Mouse (Mus musculus): ENCODE results near the gene Brms1. TPM values are rescaled to one million over a fixed set of nuclear protein-coding genes. Genes with fewer than 3 reads are reported as not detected.

Brms1 gene
- polyA plus RNA-seq, 1 experiment from 2014 or later: 86.8 TPM

Other genes starting within 250 kb of the Brms1 start
- 104 and 106 TPM in 2 replicates for gene Rbm4, start 247.5 kb upstream of the Brms1 start, polyA plus RNA-seq (2016; fragmentation: Nextera tagmentation; extraction: Ambion mirVana)
- 26.7 and 30.0 TPM in 2 replicates for gene Gm21992, start 229.7 kb upstream of the Brms1 start, polyA plus RNA-seq (2016; fragmentation: Nextera tagmentation; extraction: Ambion mirVana)
- gene Rbm14, start 229.7 kb upstream of the Brms1 start, polyA plus RNA-seq (2016; fragmentation: Nextera tagmentation; extraction: Ambion mirVana): 126 and 130 TPM in 2 replicates
- 46.9 and 49.6 TPM in 2 replicates for gene Ccs, start 202.0 kb upstream of the Brms1 start, polyA plus RNA-seq (2016; fragmentation: Nextera tagmentation; extraction: Ambion mirVana)
- 0.11 and 0.33 TPM in 2 replicates for gene Ccdc87, start 202.0 kb upstream of the Brms1 start, polyA plus RNA-seq (2016; fragmentation: Nextera tagmentation; extraction: Ambion mirVana)
- gene Ctsf, start 186.2 kb upstream of the Brms1 start, polyA plus RNA-seq (2016; fragmentation: Nextera tagmentation; extraction: Ambion mirVana): 38.8 and 52.5 TPM in 2 replicates
- gene Actn3, start 163.4 kb upstream of the Brms1 start, polyA plus RNA-seq (2016; fragmentation: Nextera tagmentation; extraction: Ambion mirVana): 3.8 and 12.1 TPM in 2 replicates
- gene Zdhhc24, start 162.7 kb upstream of the Brms1 start, polyA plus RNA-seq (2016; fragmentation: Nextera tagmentation; extraction: Ambion mirVana): 17.6 and 19.5 TPM in 2 replicates
- gene Bbs1, start 134.7 kb upstream of the Brms1 start, polyA plus RNA-seq (2016; fragmentation: Nextera tagmentation; extraction: Ambion mirVana): 7.9 and 8.3 TPM in 2 replicates
- gene Dpp3, start 113.1 kb upstream of the Brms1 start, polyA plus RNA-seq (2016; fragmentation: Nextera tagmentation; extraction: Ambion mirVana): 204 and 218 TPM in 2 replicates
- gene Peli3, start 98.2 kb upstream of the Brms1 start, polyA plus RNA-seq (2016; fragmentation: Nextera tagmentation; extraction: Ambion mirVana): 2.1 and 3.7 TPM in 2 replicates
- gene Mrpl11, start 79.2 kb upstream of the Brms1 start, polyA plus RNA-seq (2016; fragmentation: Nextera tagmentation; extraction: Ambion mirVana): 157 and 163 TPM in 2 replicates
- gene Npas4, start 51.0 kb upstream of the Brms1 start, polyA plus RNA-seq (2016; fragmentation: Nextera tagmentation; extraction: Ambion mirVana): not detected in 2 replicates
- gene Slc29a2, start 17.5 kb upstream of the Brms1 start, polyA plus RNA-seq (2016; fragmentation: Nextera tagmentation; extraction: Ambion mirVana): 5.5 and 8.4 TPM in 2 replicates
- 38.8 and 41.6 TPM in 2 replicates for gene B4gat1, start 2.5 kb upstream of the Brms1 start, polyA plus RNA-seq (2016; fragmentation: Nextera tagmentation; extraction: Ambion mirVana)
- gene AC124502.3, start 2.5 kb upstream of the Brms1 start, polyA plus RNA-seq (2016; fragmentation: Nextera tagmentation; extraction: Ambion mirVana): 2.4 and 3.2 TPM in 2 replicates
- 2.3 and 3.0 TPM in 2 replicates for gene Rin1, start 9.1 kb downstream of the Brms1 start, polyA plus RNA-seq (2016; fragmentation: Nextera tagmentation; extraction: Ambion mirVana)
- 26.9 and 39.1 TPM in 2 replicates for gene Cd248, start 26.7 kb downstream of the Brms1 start, polyA plus RNA-seq (2016; fragmentation: Nextera tagmentation; extraction: Ambion mirVana)
- gene Tmem151a, start 44.2 kb downstream of the Brms1 start, polyA plus RNA-seq (2016; fragmentation: Nextera tagmentation; extraction: Ambion mirVana): 1.5 and 1.8 TPM in 2 replicates
- 87.1 and 92.0 TPM in 2 replicates for gene Yif1a, start 47.2 kb downstream of the Brms1 start, polyA plus RNA-seq (2016; fragmentation: Nextera tagmentation; extraction: Ambion mirVana)
- gene Cnih2, start 57.2 kb downstream of the Brms1 start, polyA plus RNA-seq (2016; fragmentation: Nextera tagmentation; extraction: Ambion mirVana): 42.1 and 115 TPM in 2 replicates
- 270 and 303 TPM in 2 replicates for gene Rab1b, start 65.7 kb downstream of the Brms1 start, polyA plus RNA-seq (2016; fragmentation: Nextera tagmentation; extraction: Ambion mirVana)
- gene Klc2, start 77.2 kb downstream of the Brms1 start, polyA plus RNA-seq (2016; fragmentation: Nextera tagmentation; extraction: Ambion mirVana): 35.5 and 45.8 TPM in 2 replicates
- gene Pacs1, start 231.8 kb downstream of the Brms1 start, polyA plus RNA-seq (2016; fragmentation: Nextera tagmentation; extraction: Ambion mirVana): 23.7 and 26.1 TPM in 2 replicates

Measured in hindbrain, embryonic 10.5 days (tissue).